Mouse (Mus musculus) forebrain, embryonic 10.5 days (tissue): ENCODE data around the gene Tmem38a. TPM values are rescaled to one million over a fixed set of nuclear protein-coding genes. Genes with fewer than 3 reads are reported as not detected.

Experiments used
- DNase-seq: peaks from one replicate; pipeline ENCODE4 v3.0.0-alpha.2; 2017; ENCODE audit warnings: low spot score; ENCODE audit errors: extremely low spot score
- H3K27ac ChIP-seq: fragments of 300-500 bp; sonication (generic); 2 replicates; pipeline ENCODE4 v1.5.1; 2016; ENCODE audit warnings: mild to moderate bottlenecking
- H3K27me3 ChIP-seq: fragments of 300-500 bp; sonication (generic); 2 replicates; pipeline ENCODE4 v1.6.1; 2016; ENCODE audit warnings: mild to moderate bottlenecking; ENCODE audit not compliant: poor library complexity, severe bottlenecking
- H3K36me3 ChIP-seq: fragments of 300-500 bp; sonication (generic); replicated peaks from 2 replicates; pipeline ENCODE4 v1.6.1; 2016; ENCODE audit warnings: mild to moderate bottlenecking, moderate library complexity
- H3K4me1 ChIP-seq: fragments of 300-500 bp; sonication (generic); 2 replicates; pipeline ENCODE4 v1.6.1; 2016
- H3K4me3 ChIP-seq: fragments of 300-500 bp; sonication (generic); 2 replicates; pipeline ENCODE4 v1.5.1; 2016; ENCODE audit warnings: mild to moderate bottlenecking, moderate library complexity
- H3K9me3 ChIP-seq: fragments of 300-500 bp; sonication (generic); 2 replicates; pipeline ENCODE4 v1.6.1; 2016; ENCODE audit warnings: mild to moderate bottlenecking, moderate library complexity
- WGBS: fragments of 180-500 bp; shearing (Covaris S2); methylation state at CpG from one replicate; pipeline ENCODE4 v1.1.7; 2016; 5-methylcytosine and 5-hydroxymethylcytosine counted together
- polyA plus RNA-seq: library from polyadenylated mRNA; unstranded; fragments of >200 nt; fragmentation: Nextera tagmentation; extraction: Ambion mirVana; gene quantifications from 2 replicates; pipeline ENCODE4 v1.2.1, GENCODE M21; 2016

Tmem38a gene
- polyA plus RNA-seq, 1 experiment from 2014 or later = 8.6 TPM

DNA sequence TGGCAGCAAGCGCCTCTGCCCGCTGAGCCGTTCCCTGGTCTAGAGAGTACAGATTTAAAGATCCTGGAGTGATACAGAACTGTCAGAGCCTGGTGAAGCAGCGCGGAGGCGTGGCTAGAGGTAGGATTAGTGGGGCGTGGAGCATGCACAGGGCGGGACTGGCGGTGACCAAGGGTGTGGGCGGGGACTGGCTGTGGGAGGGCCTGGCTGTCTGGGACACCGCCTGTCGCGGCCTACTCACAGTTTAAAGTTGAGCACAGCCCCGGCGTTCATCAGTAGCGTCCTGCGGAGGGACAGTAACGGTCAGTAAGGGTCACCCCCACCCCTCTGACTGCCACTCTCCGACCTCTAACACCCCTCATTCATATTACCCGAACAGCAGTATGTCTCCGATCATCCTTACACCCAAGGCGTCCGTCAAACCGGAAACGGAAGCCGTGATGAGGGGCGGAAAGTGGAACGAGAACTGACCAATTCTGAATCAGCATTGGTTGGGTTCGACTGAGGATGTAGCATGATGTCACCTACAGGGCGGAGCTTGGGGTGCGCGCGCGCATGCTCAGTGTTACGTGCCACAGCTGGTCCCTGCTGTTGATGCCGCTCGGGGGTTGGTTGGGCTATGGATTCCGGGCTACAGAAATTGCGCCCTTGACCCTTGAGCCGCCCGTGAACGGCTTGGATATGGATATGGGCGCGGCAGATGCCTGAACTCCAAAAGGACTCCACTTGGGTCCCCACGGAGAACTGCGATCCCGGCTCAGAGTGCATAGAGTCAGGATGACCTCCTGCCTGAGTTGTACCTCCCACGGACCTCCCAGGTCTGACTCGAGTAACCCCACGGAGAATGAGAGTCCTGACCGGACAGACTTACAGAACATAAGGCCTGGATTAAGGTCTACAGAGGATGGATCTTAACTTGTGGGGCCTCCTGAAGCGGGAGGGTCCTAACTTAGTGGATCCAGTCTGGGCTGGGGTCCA, 933 bp upstream of the Tmem38a start, which contains the start of gene Smim7:
Smim7 (minus strand) TSS at position 456 of the 978 bp plus-strand sequence.
- Histone ChIP-seq H3K9me3 (no peaks in the 10 kb centered on the region), H3K27ac (peak within 1 kb of the TSS; percentile 92), H3K4me1 (peaks cover 35% of the 10 kb centered on the region), H3K36me3 (peaks cover 38% of the 10 kb centered on the region), H3K4me3 (peak within 1 kb of the TSS; percentile 75), H3K27me3 (no peaks in the 10 kb centered on the region)
- under 1% methylated on average over 52 of the region's 52 CpGs for WGBS
- DNase-seq = peak; percentile 99

DNA sequence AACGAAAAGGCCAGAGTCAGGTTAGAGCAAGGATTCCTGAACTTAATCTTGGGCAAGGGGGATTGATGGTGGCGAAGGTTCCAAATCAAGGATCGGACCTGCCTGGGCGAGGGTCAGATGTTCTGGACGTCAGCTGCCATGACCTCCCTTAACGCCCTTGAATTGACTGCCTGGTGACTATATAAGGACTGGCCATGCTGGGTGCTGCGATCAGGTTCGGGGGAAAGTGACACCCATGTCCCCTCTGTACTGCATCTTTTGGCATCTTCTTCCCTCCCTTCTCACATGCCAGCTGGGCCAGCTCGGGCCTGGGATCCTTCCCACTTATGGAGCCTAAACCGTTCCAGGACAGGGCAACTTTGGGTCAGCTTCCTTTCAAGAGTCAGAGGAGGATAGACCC, 652 bp downstream of the Tmem38a start:
- Histone ChIP-seq H3K27ac (peak overlapping the region; percentile 92), H3K4me1 (peaks cover 35% of the 10 kb centered on the region), H3K9me3 (no peaks in the 10 kb centered on the region), H3K4me3 (peak overlapping the region; percentile 75), H3K27me3 (no peaks in the 10 kb centered on the region), H3K36me3 (peaks cover 22% of the 10 kb centered on the region)
- no peak for DNase-seq
- 6% methylated on average over 10 of the region's 10 CpGs for WGBS

GRCm38 (mm10) chr8:72573450-72573849, 1.6 kb downstream of the Tmem38a start:
- Histone ChIP-seq H3K27me3 (no peaks in the 10 kb centered on the region), H3K4me1 (peaks cover 35% of the 10 kb centered on the region), H3K36me3 (peaks cover 13% of the 10 kb centered on the region), H3K4me3 (no peak overlapping the region), H3K27ac (no peak overlapping the region), H3K9me3 (no peaks in the 10 kb centered on the region)
- DNase-seq = no peak
- WGBS = 90% methylated on average over 6 of the region's 6 CpGs

- Histone ChIP-seq H3K27me3 (no peaks in the 10 kb centered on the region), H3K36me3 (no peaks in the 10 kb centered on the region), H3K4me3 (no peak overlapping the region), H3K9me3 (no peaks in the 10 kb centered on the region), H3K27ac (no peak overlapping the region), H3K4me1 (peaks cover 20% of the 10 kb centered on the region)
- DNase-seq = no peak
- WGBS = 93% methylated on average over 6 of the region's 6 CpGs
Measured at GRCm38 (mm10) chr8:72575915-72576314, 4.1 kb downstream of the Tmem38a start.

GRCm38 (mm10) chr8:72577266-72577665, 5.4 kb downstream of the Tmem38a start:
- Histone ChIP-seq H3K36me3 (no peaks in the 10 kb centered on the region), H3K27me3 (no peaks in the 10 kb centered on the region), H3K4me3 (no peak overlapping the region), H3K4me1 (peaks cover 10% of the 10 kb centered on the region), H3K9me3 (no peaks in the 10 kb centered on the region), H3K27ac (no peak overlapping the region)
- WGBS = 88% methylated on average over 3 of the region's 3 CpGs
- no peak for DNase-seq

GRCm38 (mm10) chr8:72577941-72578340, 6.1 kb downstream of the Tmem38a start:
- H3K27me3 ChIP-seq = no peaks in the 10 kb centered on the region
- no peaks in the 10 kb centered on the region for H3K36me3 ChIP-seq
- H3K9me3 ChIP-seq = no peaks in the 10 kb centered on the region
- no peak overlapping the region for H3K27ac ChIP-seq
- no peak overlapping the region for H3K4me3 ChIP-seq
- H3K4me1 ChIP-seq = peaks cover 3% of the 10 kb centered on the region
- DNase-seq = no peak
- WGBS = 73% methylated on average over 1 of the region's 1 CpGs

DNA sequence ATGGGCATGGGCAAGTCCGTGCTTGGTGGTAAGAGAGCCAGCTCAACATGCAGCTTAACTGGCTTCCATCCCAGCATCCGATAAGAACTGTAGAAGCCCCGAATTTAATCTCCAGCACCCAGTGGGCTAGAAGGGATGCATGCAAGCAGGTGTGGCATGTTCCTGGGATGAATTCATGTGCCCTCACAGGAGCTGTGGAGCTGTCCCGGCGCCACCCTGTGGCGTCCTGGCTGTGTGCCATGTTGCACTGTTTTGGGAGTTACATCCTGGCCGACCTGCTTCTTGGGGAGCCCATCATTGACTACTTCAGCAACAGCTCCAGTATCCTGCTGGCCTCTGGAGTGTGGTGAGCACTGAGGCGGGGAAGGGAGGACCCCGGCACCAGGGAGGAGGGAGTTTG, 7.5 kb downstream of the Tmem38a start:
- DNase-seq = no peak
- no peak overlapping the region for H3K4me3 ChIP-seq
- no peaks in the 10 kb centered on the region for H3K36me3 ChIP-seq
- H3K27ac ChIP-seq = no peak overlapping the region
- WGBS = 74% methylated on average over 9 of the region's 9 CpGs
- no peaks in the 10 kb centered on the region for H3K9me3 ChIP-seq
- H3K4me1 ChIP-seq = no peaks in the 10 kb centered on the region
- H3K27me3 ChIP-seq = no peaks in the 10 kb centered on the region

GRCm38 (mm10) chr8:72583056-72583771, 11.4 kb downstream of the Tmem38a start:
- WGBS = 88% methylated on average over 7 of the region's 7 CpGs
- H3K36me3 ChIP-seq = no peaks in the 10 kb centered on the region
- H3K4me3 ChIP-seq = no peak overlapping the region
- no peaks in the 10 kb centered on the region for H3K9me3 ChIP-seq
- no peak overlapping the region for H3K27ac ChIP-seq
- peaks cover 3% of the 10 kb centered on the region; the same call in 1 of the 2 replicates for H3K4me1 ChIP-seq
- no peaks in the 10 kb centered on the region for H3K27me3 ChIP-seq
- no peak for DNase-seq

- Histone ChIP-seq H3K9me3 (no peaks in the 10 kb centered on the region), H3K27ac (no peak overlapping the region), H3K4me3 (no peak overlapping the region), H3K27me3 (no peaks in the 10 kb centered on the region), H3K4me1 (peaks cover 3% of the 10 kb centered on the region; the same call in 1 of the 2 replicates), H3K36me3 (no peaks in the 10 kb centered on the region)
- DNase-seq = no peak
- 86% methylated on average over 6 of the region's 6 CpGs for WGBS
Measured at GRCm38 (mm10) chr8:72584390-72584789, 12.5 kb downstream of the Tmem38a start.

- H3K27me3 ChIP-seq = no peaks in the 10 kb centered on the region
- no peaks in the 10 kb centered on the region for H3K36me3 ChIP-seq
- no peak for DNase-seq
- 76% methylated on average over 6 of the region's 6 CpGs for WGBS
- no peak overlapping the region for H3K4me3 ChIP-seq
- H3K4me1 ChIP-seq = peaks cover 3% of the 10 kb centered on the region; the same call in 1 of the 2 replicates
- H3K27ac ChIP-seq = no peak overlapping the region
- H3K9me3 ChIP-seq = no peaks in the 10 kb centered on the region
Measured at GRCm38 (mm10) chr8:72587806-72588205, 16.0 kb downstream of the Tmem38a start.

- DNase-seq = no peak
- Histone ChIP-seq H3K27me3 (no peaks in the 10 kb centered on the region), H3K4me3 (no peak overlapping the region), H3K4me1 (peaks cover 3% of the 10 kb centered on the region; the same call in 1 of the 2 replicates), H3K27ac (no peak overlapping the region), H3K9me3 (no peaks in the 10 kb centered on the region), H3K36me3 (no peaks in the 10 kb centered on the region)
- WGBS = 89% methylated on average over 10 of the region's 10 CpGs
Measured at GRCm38 (mm10) chr8:72588865-72589264, 17.0 kb downstream of the Tmem38a start.

GRCm38 (mm10) chr8:72589286-72589685, 17.4 kb downstream of the Tmem38a start:
- no peaks in the 10 kb centered on the region for H3K36me3 ChIP-seq
- WGBS = 82% methylated on average over 7 of the region's 7 CpGs
- H3K4me1 ChIP-seq = peaks cover 3% of the 10 kb centered on the region; the same call in 1 of the 2 replicates
- H3K4me3 ChIP-seq = no peak overlapping the region
- H3K27me3 ChIP-seq = no peaks in the 10 kb centered on the region
- no peak for DNase-seq
- H3K27ac ChIP-seq = no peak overlapping the region
- no peaks in the 10 kb centered on the region for H3K9me3 ChIP-seq

- H3K36me3 ChIP-seq = no peaks in the 10 kb centered on the region
- DNase-seq = no peak
- WGBS = 61% methylated on average over 2 of the region's 2 CpGs
Measured at GRCm38 (mm10) chr8:72590198-72590597, 18.3 kb downstream of the Tmem38a start.

More at GRCm38 (mm10) chr8:72590198-72590597, 18.3 kb downstream of the Tmem38a start:
- Histone ChIP-seq H3K9me3 (no peaks in the 10 kb centered on the region), H3K4me3 (no peak overlapping the region), H3K4me1 (peaks cover 3% of the 10 kb centered on the region; the same call in 1 of the 2 replicates), H3K27ac (no peak overlapping the region), H3K27me3 (no peaks in the 10 kb centered on the region)
